Mouse (Mus musculus) frontal cortex, postnatal 36 days (tissue): ENCODE data around the gene Chst10.

Source experiments
- DNase-seq, 2 experiments: peaks; one replicate each; pipeline ENCODE4 v3.0.0; 2022; ENCODE audit warnings: low spot score in 2 of 2

Chst10 gene

DNA sequence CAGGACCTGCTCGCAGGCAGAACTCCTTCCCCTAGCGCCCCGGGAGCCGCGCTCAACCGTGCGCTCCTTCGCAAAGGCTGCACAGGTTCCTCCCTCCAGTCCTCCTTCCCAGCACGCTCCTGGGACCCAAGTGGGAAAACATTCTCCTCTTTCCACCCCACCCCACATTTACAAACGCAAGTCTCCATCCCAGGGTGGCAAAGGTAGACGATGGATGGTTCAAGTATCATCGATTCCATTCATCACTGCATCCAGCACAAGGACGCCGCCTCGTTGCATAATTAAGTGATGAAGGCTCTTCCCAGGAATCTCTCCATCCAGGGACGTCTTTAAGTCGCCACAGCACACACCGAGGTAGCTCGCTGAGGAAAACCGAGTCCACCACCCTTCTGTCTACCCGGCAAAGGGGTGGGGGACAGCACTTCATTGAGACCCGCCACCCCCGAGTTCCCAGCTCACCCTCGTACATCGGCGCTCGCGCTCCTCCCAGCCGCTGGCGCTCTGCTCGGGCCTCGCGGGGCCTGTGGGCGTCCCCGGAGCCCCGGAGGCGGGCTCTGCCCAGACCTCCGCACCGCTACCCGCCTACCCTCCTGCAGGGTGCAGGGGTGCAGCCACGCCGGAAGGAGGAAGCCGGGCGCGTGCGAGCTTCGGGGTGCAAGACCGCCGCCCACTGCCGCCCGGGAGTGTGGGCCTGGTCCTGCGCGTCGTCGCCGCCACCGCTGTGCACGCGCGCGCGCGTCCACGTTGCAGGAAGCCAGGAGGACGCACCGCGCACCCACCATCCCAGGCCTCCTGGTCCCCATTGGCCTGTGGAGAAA lies at the start of gene Chst10:
Chst10 (minus strand) TSS at position 731 of the 818 bp plus-strand sequence.
- peak; percentile 77 to 82 for DNase-seq

DNA sequence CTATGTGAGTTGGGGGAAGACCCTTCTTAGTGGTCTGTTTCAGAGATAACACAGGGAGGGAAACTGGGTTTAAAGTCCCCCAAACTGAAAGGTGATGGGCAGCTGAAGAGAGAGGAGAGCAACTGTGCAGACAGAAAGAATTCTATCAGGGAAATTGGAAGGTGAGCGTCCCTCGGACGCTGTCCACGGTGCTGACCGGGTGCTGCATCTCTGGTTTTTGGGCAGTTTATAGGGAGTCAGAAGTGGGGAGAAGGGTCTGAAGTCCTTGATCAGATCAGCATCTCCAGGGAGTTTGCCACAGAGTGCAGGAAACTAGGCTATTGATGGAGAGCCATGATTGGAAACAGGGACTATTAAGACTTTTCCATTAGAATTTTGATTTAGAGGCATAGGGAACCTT lies 41.6 kb upstream of the Chst10 start:
- DNase-seq: no peak

DNA sequence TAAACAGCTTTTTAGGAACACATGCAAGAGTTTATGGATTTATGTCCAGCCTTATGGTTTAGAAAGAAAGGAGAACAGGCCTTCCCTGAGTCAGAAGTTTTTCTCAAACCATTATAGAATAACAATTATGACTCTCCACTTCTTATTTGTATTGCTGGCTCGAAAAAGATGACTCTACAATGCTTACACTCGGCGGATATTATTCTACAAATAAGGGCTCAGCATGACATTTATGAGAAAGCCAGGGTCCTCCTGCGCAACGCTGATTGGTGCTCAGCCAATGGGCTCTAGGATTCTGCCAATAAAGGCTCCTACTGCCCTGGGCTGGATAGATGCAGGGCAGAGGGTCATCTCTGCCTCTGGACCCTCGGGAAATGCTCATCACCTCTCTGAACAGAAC lies 40.9 kb upstream of the Chst10 start, which contains the start of gene Nms:
Nms (plus strand) TSS at position 301 of the 400 bp plus-strand sequence.
- DNase-seq: no peak

DNA sequence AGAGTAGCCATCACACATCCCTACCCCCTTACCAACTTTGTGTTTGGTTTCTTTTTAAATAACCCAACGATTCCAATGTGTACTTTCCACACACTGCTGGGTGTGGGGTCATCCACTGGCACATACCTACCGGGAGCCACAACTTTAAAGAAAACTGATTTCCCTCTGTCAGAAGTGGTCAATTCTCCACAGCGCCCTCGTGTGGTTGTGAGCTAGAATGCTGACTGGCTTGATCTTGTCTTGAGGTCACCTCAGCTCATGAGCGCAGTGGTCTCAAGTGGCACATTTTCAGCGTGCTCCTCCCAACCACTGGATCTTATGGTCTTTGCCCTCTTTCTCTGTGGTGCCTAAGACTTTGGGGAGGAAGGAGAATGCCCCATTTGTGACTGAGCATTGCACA lies 38.8 kb upstream of the Chst10 start:
- DNase-seq: peak; percentile 7 to 31

DNA sequence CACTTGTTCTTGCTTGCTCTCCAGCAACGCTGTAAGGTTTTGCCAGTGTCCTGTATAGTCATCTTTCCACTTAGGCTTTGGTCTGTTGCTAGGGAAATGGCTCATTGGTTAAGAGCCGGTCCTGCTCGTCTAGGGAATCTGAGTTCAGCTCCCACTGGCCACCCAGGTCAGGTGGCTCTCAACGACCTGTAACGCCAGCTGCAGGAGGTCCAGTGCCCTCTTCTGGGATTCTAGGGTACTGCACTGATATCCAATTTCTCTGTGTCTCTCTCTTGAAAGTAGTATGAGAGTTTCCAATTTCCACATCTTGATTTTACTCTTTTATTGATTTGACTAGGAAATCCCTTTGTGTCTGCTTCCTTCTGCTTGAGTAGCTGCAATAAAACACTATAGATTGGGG lies 36.7 kb upstream of the Chst10 start:
- peak in 1 of 2 experiments; percentile 25 for DNase-seq

DNA sequence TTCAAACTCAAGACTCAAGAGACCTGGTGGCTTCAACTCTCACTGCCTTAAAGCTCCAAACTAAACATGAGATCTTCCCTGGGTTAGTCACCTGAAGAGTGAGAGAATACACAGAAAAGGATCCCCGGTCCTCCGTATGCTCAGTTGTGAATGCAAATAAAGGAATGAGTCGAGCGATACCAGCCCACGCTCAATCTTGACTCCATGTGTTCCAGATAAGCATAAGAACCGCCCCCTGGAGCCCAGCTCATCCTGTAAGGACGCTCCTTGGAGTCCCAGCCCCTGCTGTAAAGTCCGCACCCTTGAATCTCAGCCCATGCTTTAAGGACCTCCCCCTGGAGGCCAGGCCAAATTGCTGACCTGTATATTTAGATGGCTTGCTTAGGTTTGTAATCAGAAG lies 32.8 kb upstream of the Chst10 start:
- DNase-seq: peak; percentile 20 to 49

DNA sequence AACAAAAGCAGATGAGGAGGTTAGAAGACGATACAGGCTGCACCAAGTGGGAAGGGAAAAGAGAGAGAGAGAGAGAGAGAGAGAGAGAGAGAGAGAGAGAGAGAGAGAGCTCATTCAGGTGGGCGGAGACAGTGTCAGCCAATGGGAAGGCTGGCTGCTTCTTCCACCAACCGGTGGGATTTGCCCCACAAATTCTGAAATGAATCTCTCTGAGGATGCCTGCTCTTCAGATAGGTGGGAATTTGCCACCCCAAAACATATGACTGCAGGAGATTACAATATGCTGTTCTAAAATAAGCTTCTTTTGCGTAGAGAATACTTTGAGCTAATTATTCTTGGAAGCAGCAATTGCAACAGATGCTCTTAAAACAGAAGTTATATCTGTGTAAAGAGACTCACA lies 31.5 kb upstream of the Chst10 start:
- peak; percentile 4 to 45 for DNase-seq

DNA sequence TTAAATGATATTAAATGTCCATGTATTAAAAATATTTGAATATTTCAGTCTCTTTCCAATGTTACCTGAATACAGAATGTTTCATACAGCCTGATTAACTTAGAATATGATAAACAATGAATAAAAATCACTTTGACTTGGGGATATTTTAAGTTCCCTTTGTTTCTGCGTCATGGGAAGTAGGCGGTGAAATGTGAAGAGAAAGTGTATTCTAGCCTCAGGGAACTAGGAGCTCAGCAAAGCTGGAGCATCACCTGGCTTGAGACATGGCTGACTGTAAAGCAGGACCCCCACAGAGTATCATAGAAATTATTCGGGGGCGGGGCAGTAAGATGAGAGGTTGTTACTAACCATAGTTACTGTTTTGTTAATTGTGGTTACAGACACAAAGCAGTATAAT lies 31.0 kb upstream of the Chst10 start:
- peak; percentile 3 to 9 for DNase-seq

DNA sequence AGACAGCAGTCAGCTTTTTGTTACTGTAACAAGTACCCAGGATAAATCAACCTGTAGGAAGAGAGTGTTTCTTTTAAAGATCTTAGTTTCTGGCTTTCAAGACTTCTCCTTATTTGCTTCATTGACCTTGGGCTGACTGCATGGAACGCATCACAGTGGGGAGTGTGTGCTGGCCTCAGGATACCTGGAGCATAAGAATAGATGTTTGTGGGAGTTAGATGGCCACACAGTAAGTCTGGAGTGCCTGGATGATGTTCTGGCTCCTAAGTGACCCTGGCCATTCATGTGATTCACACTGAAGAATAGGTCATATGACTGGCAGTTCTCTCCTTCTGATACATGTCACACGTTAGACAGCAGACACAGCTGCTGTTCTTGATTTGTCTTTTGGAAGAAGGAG lies 6.0 kb upstream of the Chst10 start:
- no peak for DNase-seq

DNA sequence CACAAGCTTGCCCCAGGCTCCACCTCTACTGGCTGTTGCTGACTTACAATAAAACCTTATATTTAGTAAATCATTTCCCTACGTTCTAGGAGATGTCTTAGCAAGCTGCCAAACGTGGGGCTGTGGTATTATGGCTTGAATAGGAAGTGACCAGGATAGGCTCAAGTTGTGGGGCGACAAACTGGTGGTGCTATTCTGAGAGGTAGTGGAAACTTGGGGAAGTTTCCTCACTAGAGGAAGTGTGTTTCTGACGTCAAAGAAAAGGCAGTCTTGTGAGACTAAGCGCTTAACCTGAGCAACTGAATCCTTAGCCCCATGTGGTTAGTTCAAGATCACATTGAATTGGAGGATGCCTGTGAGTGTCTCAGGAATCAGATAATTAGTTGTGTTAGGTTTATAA lies 4.6 kb upstream of the Chst10 start:
- no peak for DNase-seq

DNA sequence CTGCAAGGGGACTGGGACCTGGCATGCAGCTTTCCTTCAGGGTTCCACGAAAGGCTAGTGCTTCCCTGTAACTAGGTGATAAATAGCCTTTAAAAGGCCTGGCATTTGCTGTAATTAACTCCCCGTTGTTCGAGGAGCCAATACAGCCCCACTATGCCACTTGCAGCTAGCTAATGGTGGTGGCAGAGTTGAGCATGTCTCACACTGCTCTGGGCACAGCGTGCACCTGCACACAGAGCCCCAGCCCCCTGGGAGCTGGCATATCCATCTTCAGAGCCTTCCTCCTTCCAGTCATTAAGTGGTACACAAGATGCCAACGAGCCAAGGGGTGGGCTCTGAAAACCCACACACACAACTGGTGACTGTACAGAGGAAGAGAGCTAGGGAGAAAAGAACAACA lies 4.9 kb downstream of the Chst10 start:
- no peak for DNase-seq

DNA sequence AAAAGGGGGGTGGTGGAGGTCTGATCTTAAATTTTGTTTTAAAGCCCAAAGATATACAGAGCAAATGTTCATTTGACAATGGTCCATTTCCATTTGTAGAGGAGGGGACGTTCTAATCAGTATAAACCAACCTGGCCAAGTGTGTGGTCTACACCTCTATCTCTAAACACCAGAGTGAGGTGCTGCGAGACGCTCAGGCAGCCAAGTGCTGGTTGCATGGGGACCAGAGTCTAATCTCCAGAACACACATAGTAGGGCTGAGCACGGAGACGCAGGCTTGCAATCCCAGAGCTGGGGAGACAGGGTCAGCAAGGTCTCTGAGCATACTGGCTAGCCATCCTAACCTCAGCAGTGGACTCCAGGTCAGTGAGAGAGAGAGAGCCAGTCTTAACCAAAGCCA lies 6.5 kb downstream of the Chst10 start:
- DNase-seq: no peak

DNA sequence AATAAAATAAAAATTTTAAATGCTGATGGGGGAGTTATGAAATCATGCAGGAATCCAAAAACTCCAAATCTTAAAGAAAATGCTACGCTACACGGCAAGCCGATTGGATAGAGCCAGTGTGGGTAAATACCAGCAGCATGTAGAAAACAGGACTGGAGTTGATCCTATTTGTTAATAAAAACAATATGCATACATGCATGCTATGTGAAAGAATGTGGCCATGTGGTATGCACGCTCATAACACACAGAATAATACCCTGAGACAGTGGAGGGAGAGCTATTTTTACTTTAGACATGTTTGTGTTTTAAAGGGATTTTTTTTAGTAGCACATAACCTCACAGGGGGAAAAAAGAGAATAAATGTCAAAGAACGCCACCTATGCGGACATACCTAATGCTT lies 9.2 kb downstream of the Chst10 start:
- no peak for DNase-seq

DNA sequence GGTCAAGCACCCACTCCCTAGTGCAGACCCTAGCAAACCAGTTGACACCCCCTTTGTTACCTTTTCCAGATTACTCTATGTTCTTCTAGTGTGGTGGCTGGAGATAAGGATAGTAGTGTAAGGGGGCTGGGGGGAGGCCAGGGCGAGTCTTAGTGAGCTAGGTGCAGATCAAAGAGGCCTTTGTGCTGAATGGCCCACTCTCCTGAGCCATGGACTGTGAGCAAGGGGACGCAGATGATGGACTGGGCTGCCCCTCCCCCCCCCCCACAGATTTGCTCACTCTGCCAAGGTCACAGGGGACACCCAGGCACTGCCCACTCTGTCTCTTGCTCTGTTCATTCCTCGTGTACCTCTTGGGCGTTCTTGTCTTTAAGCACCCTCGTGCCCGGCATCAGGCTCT lies 10.9 kb downstream of the Chst10 start:
- DNase-seq: no peak

DNA sequence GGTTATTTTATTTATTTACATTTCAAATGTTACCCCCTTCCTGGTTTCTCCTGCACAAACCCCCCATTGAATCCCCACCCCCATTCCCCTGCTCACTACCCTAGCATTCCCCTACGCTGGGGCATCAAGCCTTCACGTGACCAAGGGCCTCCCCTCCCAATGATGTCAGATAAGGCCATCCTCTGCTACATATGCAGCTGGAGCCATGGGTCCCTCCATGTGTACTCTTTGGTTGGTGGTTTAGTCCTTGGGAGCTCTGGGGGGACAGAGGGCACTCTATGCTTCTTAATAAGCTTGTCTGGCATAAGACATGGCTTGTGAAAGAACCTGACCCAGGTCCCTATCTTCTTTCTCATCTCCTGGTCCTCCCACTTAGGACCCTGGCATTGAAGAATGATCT lies 11.4 kb downstream of the Chst10 start:
- DNase-seq: no peak

DNA sequence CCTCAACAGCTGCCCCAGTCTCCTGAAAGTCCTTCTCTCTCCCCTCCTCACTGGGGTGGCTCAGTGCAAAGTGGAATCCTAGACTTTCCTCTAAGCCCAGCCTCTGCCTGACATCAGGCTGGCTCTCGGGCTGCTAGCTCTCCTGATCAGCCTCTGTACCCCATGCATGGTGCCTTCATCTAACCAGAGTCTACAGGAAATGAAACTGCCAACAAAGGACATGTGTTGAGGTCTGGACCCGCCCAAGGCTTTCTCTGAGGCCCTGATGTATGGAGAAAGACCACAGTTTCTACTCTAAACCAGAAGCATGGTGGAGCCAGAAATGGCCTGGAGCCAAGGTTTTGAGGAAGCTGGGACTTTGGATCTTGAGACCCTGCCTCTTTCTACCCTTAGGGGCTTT lies 12.0 kb downstream of the Chst10 start:
- no peak for DNase-seq

DNA sequence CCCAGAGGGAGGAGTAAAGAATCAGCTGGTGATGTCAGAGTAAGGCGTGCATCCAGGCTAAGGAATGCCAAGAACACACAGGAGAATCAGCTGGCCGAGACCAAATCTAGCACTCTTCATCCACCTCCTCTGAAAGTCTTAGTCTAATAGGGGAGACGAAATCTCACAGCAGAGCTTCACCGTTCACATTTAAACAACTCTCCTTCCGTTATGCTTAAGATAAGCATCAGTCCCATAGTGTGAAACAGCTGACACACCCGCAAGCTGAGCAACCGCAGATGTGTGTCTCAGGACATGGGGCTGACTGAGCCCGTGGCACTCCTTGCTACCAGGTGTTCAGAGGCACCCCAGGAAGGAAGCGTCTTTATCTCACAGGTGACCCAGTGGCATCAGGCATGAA lies 14.2 kb downstream of the Chst10 start:
- DNase-seq: no peak

DNA sequence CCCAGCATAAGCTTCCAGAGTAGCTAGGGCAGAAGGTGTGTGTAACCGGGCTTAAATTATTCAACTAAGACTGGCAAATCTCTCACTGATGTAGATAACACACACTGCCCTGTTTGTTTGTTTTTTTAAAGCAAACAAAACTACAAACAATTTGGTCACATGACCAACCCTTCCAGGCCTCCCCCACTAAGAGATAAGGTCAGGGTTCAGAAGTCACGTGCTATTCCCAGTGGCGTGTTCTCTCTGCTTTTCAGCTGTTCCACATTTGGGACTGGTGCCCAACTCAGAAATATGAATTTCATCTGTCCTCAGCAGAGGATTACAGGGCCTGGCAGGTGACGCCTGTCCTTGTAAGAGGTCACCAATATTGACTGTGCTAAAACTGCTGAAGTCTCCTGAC lies 15.2 kb downstream of the Chst10 start:
- DNase-seq: no peak

DNA sequence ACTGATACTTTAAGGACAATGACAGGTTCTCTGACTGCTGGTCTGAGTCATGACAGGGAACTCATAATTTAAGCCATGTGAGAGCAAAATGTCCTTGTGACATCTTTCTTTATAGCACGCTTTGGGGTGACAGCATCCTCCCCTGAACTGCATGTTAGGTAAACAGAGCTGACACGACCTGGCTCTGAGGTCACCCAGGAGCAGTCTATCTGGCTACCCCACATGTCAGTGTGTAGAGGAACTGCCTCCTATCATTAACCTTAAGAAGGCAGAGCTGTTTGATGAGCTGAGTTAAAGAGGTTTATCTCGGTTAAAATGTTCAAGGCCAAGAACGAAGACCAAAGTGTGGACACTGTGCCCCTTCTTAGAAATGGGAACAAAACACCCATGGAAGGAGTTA lies 16.6 kb downstream of the Chst10 start:
- DNase-seq: no peak

DNA sequence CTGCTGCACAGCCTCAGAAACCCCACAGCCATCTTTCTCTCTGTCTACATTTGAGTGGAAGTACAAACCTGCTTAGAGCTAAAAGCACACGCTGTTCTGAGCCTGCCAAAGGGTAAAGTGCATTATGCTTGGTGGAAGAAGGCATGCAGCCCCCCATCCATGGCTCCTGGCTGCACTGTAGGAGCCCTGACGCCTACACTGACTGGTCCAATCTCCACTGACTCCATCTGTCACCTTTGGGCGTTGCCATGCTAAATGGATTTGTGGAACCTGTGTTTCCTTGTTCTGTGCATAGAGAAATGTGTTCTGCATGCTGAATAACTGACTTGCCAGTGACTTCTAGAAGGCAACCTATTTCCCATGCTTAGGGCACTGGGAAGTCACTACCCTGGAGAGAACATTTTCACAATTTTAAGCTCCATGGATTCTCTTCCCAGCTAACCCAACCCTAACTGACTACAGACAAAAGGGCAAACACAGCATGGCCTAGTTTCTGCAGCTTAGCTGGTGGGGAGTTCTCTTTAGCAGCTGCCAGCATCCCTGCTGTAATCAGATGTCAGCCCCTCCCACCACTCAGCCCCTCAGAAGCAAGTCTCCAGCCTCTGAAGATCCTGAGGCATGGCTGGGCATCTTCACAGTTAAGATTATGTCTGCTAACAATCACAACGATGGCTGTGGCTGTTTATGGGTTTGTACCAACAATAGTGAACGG lies 21.1 kb downstream of the Chst10 start:
- no peak for DNase-seq

DNA sequence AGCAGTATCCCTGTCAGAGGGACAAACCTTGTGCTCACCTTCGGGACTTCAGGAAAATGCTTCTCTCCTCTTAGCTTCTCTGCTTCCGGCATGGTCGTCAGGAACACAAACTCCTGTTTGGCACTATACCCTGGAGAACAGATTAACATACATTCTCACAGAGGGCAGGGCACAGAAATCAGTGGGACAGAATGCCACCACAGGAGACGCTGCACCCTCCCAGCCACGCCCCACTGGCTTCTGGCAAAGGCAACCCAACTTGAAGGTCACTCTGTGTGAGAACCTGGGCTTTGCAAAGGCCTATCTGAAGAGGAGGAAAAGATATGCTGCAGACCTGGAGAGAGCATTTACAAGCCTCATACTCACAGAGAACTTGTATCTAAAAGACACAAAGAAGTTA lies 24.1 kb downstream of the Chst10 start:
- no peak for DNase-seq

DNA sequence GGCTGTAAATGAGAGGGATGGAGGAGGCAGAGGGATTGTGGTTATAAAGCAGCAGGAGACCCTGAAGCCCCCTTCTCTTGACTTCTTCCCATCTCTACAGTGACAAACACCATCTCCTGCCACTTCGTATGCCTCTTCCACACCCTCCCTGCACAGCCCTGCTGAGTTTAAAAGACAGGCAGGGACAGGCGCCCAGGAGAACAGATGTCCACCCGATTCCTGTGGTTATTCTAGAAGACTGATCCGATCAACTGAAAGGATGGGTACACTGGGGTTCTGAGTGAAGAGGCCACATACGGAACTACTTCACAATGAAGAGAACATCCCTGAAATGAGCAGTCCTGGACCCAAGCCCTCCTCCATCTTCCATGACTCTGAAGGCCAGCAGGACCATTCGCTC lies 26.1 kb downstream of the Chst10 start:
- DNase-seq: no peak
